Mouse (Mus musculus) liver, embryonic 16.5 days (tissue): ENCODE results near the gene C7. TPM values are rescaled to one million over a fixed set of nuclear protein-coding genes. Genes with fewer than 3 reads are reported as not detected.

Experiments used
- ATAC-seq: fragments of 200-750 bp; cut with Nextera tagmentation; 2 replicates; pipeline ENCODE4 v1.8.0; 2017; ENCODE audit warnings: low read depth, mild to moderate bottlenecking, moderate number of reproducible peaks, moderate library complexity
- H3K27ac ChIP-seq: fragments of 300-500 bp; sonication (generic); 2 replicates; pipeline ENCODE4 v1.5.1; 2014; ENCODE audit warnings: mild to moderate bottlenecking, low read length
- H3K27me3 ChIP-seq: fragments of 300-500 bp; sonication (generic); 2 replicates; pipeline ENCODE4 v1.6.1; 2014; ENCODE audit warnings: low read depth, low read length, mixed read lengths; ENCODE audit not compliant: control insufficient read depth, insufficient read depth
- H3K36me3 ChIP-seq: fragments of 300-500 bp; sonication (generic); 2 replicates; pipeline ENCODE4 v1.6.1; 2014; ENCODE audit warnings: mild to moderate bottlenecking; ENCODE audit not compliant: control insufficient read depth, insufficient read depth
- H3K4me1 ChIP-seq: fragments of 300-500 bp; sonication (generic); 2 replicates; pipeline ENCODE4 v1.6.1; 2014; ENCODE audit warnings: low read depth, low read length, mixed read lengths; ENCODE audit not compliant: control insufficient read depth
- H3K4me2 ChIP-seq: fragments of 300-500 bp; sonication (generic); 2 replicates; pipeline ENCODE4 v1.6.1; 2014; ENCODE audit warnings: low read depth, low read length, mixed read lengths
- H3K4me3 ChIP-seq: fragments of 300-500 bp; sonication (generic); 2 replicates; pipeline ENCODE4 v1.5.1; 2014; ENCODE audit warnings: low read depth, mild to moderate bottlenecking, low read length
- H3K9ac ChIP-seq: fragments of 300-500 bp; sonication (generic); 2 replicates; pipeline ENCODE4 v1.6.1; 2014; ENCODE audit warnings: low read depth, low read length
- H3K9me3 ChIP-seq: fragments of 300-500 bp; sonication (generic); replicated peaks from 2 replicates; pipeline ENCODE4 v1.6.1; 2016; ENCODE audit warnings: low read length; ENCODE audit not compliant: control insufficient read depth
- WGBS: fragments of 180-500 bp; shearing (Covaris S2); extraction: QIAGEN DNeasy Blood & Tissue Kit; methylation state at CpG from one replicate; pipeline ENCODE4 v1.1.7; 2014; ENCODE audit not compliant: insufficient replicate concordance; 5-methylcytosine and 5-hydroxymethylcytosine counted together
- polyA plus RNA-seq: library from polyadenylated mRNA; unstranded; fragments of >200 nt; fragmentation: Nextera tagmentation; extraction: Ambion mirVana; gene quantifications from 2 replicates; pipeline ENCODE4 v1.2.1, GENCODE M21; 2015

C7 gene
- polyA plus RNA-seq, 1 experiment from 2014 or later: not detected

- peaks cover 6% of the 10 kb centered on the region; the same call in 1 of the 2 replicates for H3K4me1 ChIP-seq
- no peaks in the 10 kb centered on the region for H3K9me3 ChIP-seq
- H3K36me3 ChIP-seq: no peaks in the 10 kb centered on the region
- H3K9ac ChIP-seq: no peak overlapping the region
- H3K27ac ChIP-seq: no peak overlapping the region
- WGBS: 61% methylated on average over 11 of the region's 11 CpGs
- H3K27me3 ChIP-seq: no peaks in the 10 kb centered on the region
- H3K4me3 ChIP-seq: no peak overlapping the region
- ATAC-seq: no peak
- no peak overlapping the region for H3K4me2 ChIP-seq
Measured at GRCm38 (mm10) chr15:5095534-5096301, 32.2 kb upstream of the C7 start.

- Histone ChIP-seq H3K9me3 (no peaks in the 10 kb centered on the region), H3K4me3 (no peak overlapping the region), H3K4me2 (no peak overlapping the region), H3K27me3 (no peaks in the 10 kb centered on the region), H3K4me1 (no peaks in the 10 kb centered on the region), H3K27ac (no peak overlapping the region), H3K9ac (no peak overlapping the region), H3K36me3 (no peaks in the 10 kb centered on the region)
- WGBS: 77% methylated on average over 10 of the region's 10 CpGs
- no peak for ATAC-seq
Measured at GRCm38 (mm10) chr15:5090131-5090530, 26.6 kb upstream of the C7 start.

GRCm38 (mm10) chr15:5088850-5089608 is 25.5 kb upstream of the C7 start:
- Histone ChIP-seq H3K27me3 (no peaks in the 10 kb centered on the region), H3K4me2 (no peak overlapping the region), H3K4me3 (no peak overlapping the region), H3K36me3 (no peaks in the 10 kb centered on the region), H3K4me1 (no peaks in the 10 kb centered on the region), H3K9me3 (no peaks in the 10 kb centered on the region), H3K9ac (no peak overlapping the region), H3K27ac (no peak overlapping the region)
- no peak for ATAC-seq
- 57% methylated on average over 7 of the region's 7 CpGs for WGBS

GRCm38 (mm10) chr15:5086162-5086561 is 22.6 kb upstream of the C7 start:
- Histone ChIP-seq H3K4me3 (no peak overlapping the region), H3K4me2 (no peak overlapping the region), H3K4me1 (no peaks in the 10 kb centered on the region), H3K27me3 (no peaks in the 10 kb centered on the region), H3K27ac (no peak overlapping the region), H3K36me3 (no peaks in the 10 kb centered on the region), H3K9me3 (no peaks in the 10 kb centered on the region), H3K9ac (no peak overlapping the region)
- WGBS: 4% methylated on average over 2 of the region's 2 CpGs
- ATAC-seq: no peak

- Histone ChIP-seq H3K4me3 (no peak overlapping the region), H3K9me3 (no peaks in the 10 kb centered on the region), H3K27me3 (no peaks in the 10 kb centered on the region), H3K36me3 (no peaks in the 10 kb centered on the region), H3K4me1 (no peaks in the 10 kb centered on the region), H3K9ac (no peak overlapping the region), H3K4me2 (no peak overlapping the region), H3K27ac (no peak overlapping the region)
- no peak for ATAC-seq
- 38% methylated on average over 1 of the region's 1 CpGs for WGBS
Measured at GRCm38 (mm10) chr15:5081235-5081634, 17.7 kb upstream of the C7 start.

GRCm38 (mm10) chr15:5068801-5069518 is 5.4 kb upstream of the C7 start:
- H3K9ac ChIP-seq: no peak overlapping the region
- 49% methylated on average over 15 of the region's 15 CpGs for WGBS
- no peaks in the 10 kb centered on the region for H3K27me3 ChIP-seq
- no peaks in the 10 kb centered on the region for H3K36me3 ChIP-seq
- H3K4me3 ChIP-seq: no peak overlapping the region
- no peaks in the 10 kb centered on the region for H3K4me1 ChIP-seq
- ATAC-seq: no peak
- no peaks in the 10 kb centered on the region for H3K9me3 ChIP-seq
- H3K27ac ChIP-seq: no peak overlapping the region
- no peak overlapping the region for H3K4me2 ChIP-seq

- Histone ChIP-seq H3K36me3 (no peaks in the 10 kb centered on the region), H3K27ac (no peak overlapping the region), H3K4me2 (no peak overlapping the region), H3K27me3 (no peaks in the 10 kb centered on the region), H3K9me3 (no peaks in the 10 kb centered on the region), H3K4me1 (no peaks in the 10 kb centered on the region), H3K9ac (no peak overlapping the region), H3K4me3 (no peak overlapping the region)
- no peak for ATAC-seq
- 21% methylated on average over 11 of the region's 11 CpGs for WGBS
Measured at GRCm38 (mm10) chr15:5045560-5046284, 17.8 kb downstream of the C7 start.

- 64% methylated on average over 4 of the region's 4 CpGs for WGBS
- H3K9ac ChIP-seq: no peak overlapping the region
Measured at GRCm38 (mm10) chr15:5029256-5029655, 34.3 kb downstream of the C7 start.

More at GRCm38 (mm10) chr15:5029256-5029655, 34.3 kb downstream of the C7 start:
- H3K27me3 ChIP-seq: no peaks in the 10 kb centered on the region
- H3K4me1 ChIP-seq: no peaks in the 10 kb centered on the region
- H3K36me3 ChIP-seq: no peaks in the 10 kb centered on the region
- H3K4me3 ChIP-seq: no peak overlapping the region
- no peak overlapping the region for H3K4me2 ChIP-seq
- H3K9me3 ChIP-seq: no peaks in the 10 kb centered on the region
- no peak overlapping the region for H3K27ac ChIP-seq
- no peak for ATAC-seq
